Mouse (Mus musculus) megakaryocyte, embryonic 14.5 days (primary cell): ENCODE results near the gene Pafah1b1. TPM values are rescaled to one million over a fixed set of nuclear protein-coding genes. Genes with fewer than 3 reads are reported as not detected.

Experiments used
- H3K27me3 ChIP-seq: replicated peaks from 2 replicates; pipeline ENCODE3; 2012; ENCODE audit warnings: inconsistent platforms
- H3K36me3 ChIP-seq: replicated peaks from 2 replicates; pipeline ENCODE3; 2012; ENCODE audit warnings: low read length, inconsistent platforms, mixed read lengths
- H3K4me1 ChIP-seq: 2 replicates; pipeline ENCODE4 v1.6.1; 2012; ENCODE audit warnings: inconsistent platforms
- H3K4me3 ChIP-seq: replicated peaks from 2 replicates; pipeline ENCODE3; 2012; ENCODE audit warnings: moderate library complexity, mild to moderate bottlenecking, inconsistent platforms
- H3K9me3 ChIP-seq: 2 replicates; pipeline ENCODE4 v1.6.1; 2012; ENCODE audit warnings: inconsistent platforms
- FLI1 ChIP-seq: IDR thresholded peaks from 2 replicates; pipeline ENCODE4 v1.6.1; 2012; ENCODE audit warnings: low read length, inconsistent platforms, mixed read lengths
- GATA1 ChIP-seq: IDR thresholded peaks from 3 replicates; pipeline ENCODE4 v1.6.1; 2012; ENCODE audit warnings: mixed read lengths, low read length, inconsistent platforms, borderline replicate concordance
- polyA plus RNA-seq: library from polyadenylated mRNA; stranded (reverse); fragments of >175 nt; gene quantifications from 2 replicates; pipeline ENCODE4 v1.2.3, GENCODE M21; 2012; ENCODE audit warnings: low replicate concordance; ENCODE audit not compliant: insufficient read depth

Gene Pafah1b1
- polyA plus RNA-seq, 1 experiment: 10.5 TPM

GRCm38 (mm10) chr11:74649095-74649646, 75.3 kb downstream of the Pafah1b1 start, which contains the start of gene Cluh:
Cluh (plus strand) TSS chr11:74649495.
- peak within 1 kb of the TSS; percentile 97 for H3K4me3 ChIP-seq
- no peaks in the 10 kb centered on the region for H3K27me3 ChIP-seq
- peaks cover 23% of the 10 kb centered on the region for H3K36me3 ChIP-seq
- H3K4me1 ChIP-seq: peaks cover 60% of the 10 kb centered on the region
- no peak for TF ChIP-seq GATA1
- TF ChIP-seq FLI1: no peak
- H3K9me3 ChIP-seq: no peaks in the 10 kb centered on the region

- peaks cover 59% of the 10 kb centered on the region for H3K4me1 ChIP-seq
- H3K9me3 ChIP-seq: no peaks in the 10 kb centered on the region
- TF ChIP-seq FLI1: no peak
- TF ChIP-seq GATA1: no peak
- peaks cover 18% of the 10 kb centered on the region for H3K36me3 ChIP-seq
- peak overlapping the region; percentile 97 for H3K4me3 ChIP-seq
- peaks cover 2% of the 10 kb centered on the region for H3K27me3 ChIP-seq
Observed at GRCm38 (mm10) chr11:74648676-74649075, 75.8 kb downstream of the Pafah1b1 start.

DNA sequence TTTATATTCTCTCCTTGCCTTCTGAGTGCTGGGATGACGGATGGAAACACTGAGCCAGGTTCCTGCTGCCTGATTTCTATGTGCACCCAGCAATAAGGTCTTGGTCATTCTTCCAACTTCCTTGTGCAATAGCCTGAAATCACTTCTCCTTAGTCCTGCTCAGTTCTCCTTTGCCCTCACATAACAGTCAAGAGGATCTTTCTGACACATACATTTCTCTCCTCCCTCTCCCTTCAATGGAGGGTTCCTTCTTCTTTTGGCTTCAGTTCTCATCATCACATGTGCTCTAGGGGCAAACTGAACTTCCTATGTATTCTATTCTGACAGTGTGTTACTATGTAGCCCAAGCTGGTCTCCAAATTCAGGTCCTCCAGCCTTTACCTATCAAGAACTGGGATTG, 76.5 kb downstream of the Pafah1b1 start:
- Histone ChIP-seq H3K9me3 (no peaks in the 10 kb centered on the region), H3K4me1 (peaks cover 52% of the 10 kb centered on the region), H3K27me3 (peaks cover 2% of the 10 kb centered on the region), H3K4me3 (peak overlapping the region; percentile 23), H3K36me3 (peaks cover 11% of the 10 kb centered on the region)
- TF ChIP-seq FLI1 (no peak), GATA1 (no peak)

GRCm38 (mm10) chr11:74639628-74640027, 84.8 kb downstream of the Pafah1b1 start:
- no peaks in the 10 kb centered on the region for H3K36me3 ChIP-seq
- H3K4me1 ChIP-seq: peaks cover 44% of the 10 kb centered on the region
- TF ChIP-seq GATA1 (no peak), FLI1 (no peak)
- H3K4me3 ChIP-seq: no peak overlapping the region
- no peaks in the 10 kb centered on the region for H3K9me3 ChIP-seq
- peaks cover 65% of the 10 kb centered on the region for H3K27me3 ChIP-seq

GRCm38 (mm10) chr11:74638791-74639411, 85.6 kb downstream of the Pafah1b1 start:
- H3K9me3 ChIP-seq: no peaks in the 10 kb centered on the region
- H3K4me1 ChIP-seq: peaks cover 42% of the 10 kb centered on the region
- H3K36me3 ChIP-seq: no peaks in the 10 kb centered on the region
- H3K4me3 ChIP-seq: peak overlapping the region; percentile 94
- H3K27me3 ChIP-seq: peaks cover 63% of the 10 kb centered on the region
- TF ChIP-seq GATA1: no peak
- no peak for TF ChIP-seq FLI1

GRCm38 (mm10) chr11:74637971-74638790, 86.3 kb downstream of the Pafah1b1 start:
- no peak for TF ChIP-seq GATA1
- TF ChIP-seq FLI1: no peak
- Histone ChIP-seq H3K4me1 (peaks cover 40% of the 10 kb centered on the region), H3K4me3 (peak overlapping the region; percentile 94), H3K36me3 (no peaks in the 10 kb centered on the region), H3K9me3 (no peaks in the 10 kb centered on the region), H3K27me3 (peaks cover 65% of the 10 kb centered on the region)

DNA sequence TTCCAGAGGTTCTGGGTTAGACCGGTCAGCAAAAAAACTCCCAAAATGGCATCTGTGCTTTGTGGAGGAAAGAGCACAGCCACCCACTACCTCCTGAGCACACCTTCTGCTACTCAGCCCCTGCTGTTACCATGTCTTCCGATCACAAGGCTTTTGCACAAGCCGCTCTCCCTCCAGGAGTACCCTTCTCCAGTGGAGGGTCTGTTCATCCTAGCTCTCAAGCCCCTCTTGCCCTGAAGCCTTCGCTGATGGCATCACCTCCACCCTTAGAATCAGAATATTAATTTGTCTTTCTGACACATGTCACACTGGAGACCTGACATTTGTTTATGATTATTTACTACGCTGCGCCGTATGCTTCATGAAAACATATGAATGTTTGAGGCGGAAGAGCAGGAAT, 87.0 kb downstream of the Pafah1b1 start:
- no peaks in the 10 kb centered on the region for H3K36me3 ChIP-seq
- peak overlapping the region; percentile 94 for H3K4me3 ChIP-seq
- no peaks in the 10 kb centered on the region for H3K9me3 ChIP-seq
- TF ChIP-seq GATA1 (no peak), FLI1 (no peak)
- H3K27me3 ChIP-seq: peaks cover 65% of the 10 kb centered on the region
- H3K4me1 ChIP-seq: peaks cover 40% of the 10 kb centered on the region

- Histone ChIP-seq H3K27me3 (peaks cover 44% of the 10 kb centered on the region), H3K9me3 (peaks cover 4% of the 10 kb centered on the region; the same call in 1 of the 2 replicates), H3K4me3 (no peak overlapping the region), H3K4me1 (peaks cover 25% of the 10 kb centered on the region), H3K36me3 (no peaks in the 10 kb centered on the region)
- TF ChIP-seq FLI1 (no peak), GATA1 (no peak)
Observed at GRCm38 (mm10) chr11:74634490-74635275, 89.8 kb downstream of the Pafah1b1 start.
